Mouse (Mus musculus): ENCODE measurements around the gene Olfr1385.

DNA sequence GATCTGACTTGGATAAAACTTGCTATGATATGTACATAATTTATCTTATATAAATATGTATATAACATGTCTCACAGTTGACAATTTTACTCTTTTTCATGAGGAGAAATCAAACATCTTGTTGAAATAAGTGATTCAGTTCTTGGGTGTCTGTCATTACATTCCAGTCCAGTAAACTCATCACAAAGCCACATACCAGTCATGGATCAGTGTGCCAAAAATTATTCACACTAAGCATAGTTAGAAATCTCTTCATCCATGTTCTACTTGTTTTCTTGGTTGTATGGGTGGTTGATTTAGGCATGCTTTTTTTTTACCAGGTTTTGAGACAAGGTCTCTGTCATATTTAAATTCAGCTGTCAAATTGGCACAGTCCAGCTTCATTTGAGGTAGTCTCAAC, 43.9 kb downstream of the Olfr1385 start:
- TF ChIP-seq GATA1 (IDR thresholded peaks at IDR 0.05; ENCODE audit: low read length) (no peak), TAL1 (IDR thresholded peaks at IDR 0.05; ENCODE audit: low read length) (no peak)

All from erythroblast, embryonic 14.5 days (primary cell).